9 mouse cellular contexts compared by ENCODE assay signal in the genomic region with DNA sequence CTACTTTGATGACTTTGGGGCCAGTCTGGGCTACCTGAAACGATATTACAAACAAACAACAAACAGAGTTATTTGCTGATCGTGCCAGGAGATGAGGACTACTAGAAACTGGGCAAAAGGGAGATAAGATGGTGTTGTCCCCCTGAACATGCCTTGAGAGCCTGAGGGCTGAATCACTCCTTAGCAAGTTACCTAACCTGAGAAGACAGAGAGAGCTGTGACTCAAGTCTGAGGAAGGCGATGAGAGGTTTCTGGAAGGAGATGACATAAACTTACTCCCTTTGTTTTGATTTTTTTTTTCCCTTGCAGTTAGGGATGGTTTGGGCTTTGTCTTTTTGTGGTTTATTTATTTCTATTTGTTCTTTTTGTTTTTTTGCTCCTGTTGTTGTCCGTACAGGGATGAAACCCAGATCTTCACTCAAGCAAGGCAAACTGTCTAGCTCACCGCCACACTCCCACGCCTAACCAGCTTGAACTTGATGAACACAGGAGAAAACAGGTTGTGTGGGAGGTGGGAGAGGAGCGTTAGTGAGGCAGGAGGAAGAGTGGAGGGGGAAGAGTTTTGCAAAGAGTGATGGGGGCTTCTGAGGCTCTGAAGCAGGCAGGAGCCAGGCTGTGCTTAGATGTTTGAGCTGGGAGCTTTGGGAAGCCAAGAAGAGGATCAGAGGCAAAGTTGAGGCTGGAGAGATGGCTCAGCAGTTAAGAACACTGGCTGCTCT. TPM values are rescaled to one million over a fixed set of nuclear protein-coding genes. Genes with fewer than 3 reads are reported as not detected.
DNase-seq lines count a peak whose midpoint lies in the region; ATAC-seq and TF ChIP-seq lines count a peak whose summit lies in the region.
"Had no signal": no experiment of that assay in that cellular context is flagged by ENCODE, and none has a peak within 500 bp of the region (broad histone marks: within the 10 kb centered on the region; RNA-seq: fewer than 3 reads in every experiment).

No protein-coding gene starts in this region.

- no peak for TF ChIP-seq CTCF in left cerebral cortex, adult 2 months (IDR thresholded peaks at IDR 0.05)

- no peak overlapping the region for H3K4me3 ChIP-seq in left cerebral cortex, adult 2 months

- no peak for DNase-seq in frontal cortex, postnatal 10 days (ENCODE audit: low spot score in 2 of 2)
- peak; percentile 26 to 45 for DNase-seq in left cerebral cortex, adult 2 months (ENCODE audit: extremely low spot score in 1 of 2, low spot score in 2 of 2)
- no peak for DNase-seq in left cerebral cortex, postnatal 4 days
- DNase-seq in 3T3-L1 (ENCODE audit: low read depth, low spot score): peak; percentile 80
- DNase-seq in left cerebral cortex, postnatal 14 days (ENCODE audit: low spot score in 2 of 2): peak; percentile 19 to 39
- DNase-seq in urinary bladder, postnatal 14 days (ENCODE audit: low spot score): no peak
- no peak for DNase-seq in urinary bladder, postnatal 25 days (ENCODE audit: low spot score)

- intact Hi-C loops in left cerebral cortex, adult 2 months (cut with DNase I): no loop called here
- intact Hi-C loops in left cerebral cortex, postnatal 4 days (cut with DNase I): no loop called here
- intact Hi-C loops in left cerebral cortex, postnatal 14 days (cut with DNase I): no loop called here

- H3K27ac ChIP-seq in left cerebral cortex, adult 2 months: peak overlapping the region; percentile 38
- H3K27ac ChIP-seq: macrophage had no signal

- peak; percentile 45; the same call in 1 of the 2 replicates for ATAC-seq in frontal cortex, adult (ENCODE audit: low TSS enrichment)

RNA-seq across cellular contexts. Expression of a gene that starts 0.7 kb away (rescaled TPM):
- 1 to 10 TPM; 4.3 to 4.4 TPM for total RNA-seq in left cerebral cortex, adult 2 months (2021)
- 1 to 10 TPM in 1 of 2 experiments, under 1 TPM in 1; 0.97 to 1.2 TPM for total RNA-seq in left cerebral cortex, postnatal 4 days (2021)
- 1 to 10 TPM; 2.2 to 2.9 TPM for total RNA-seq in left cerebral cortex, postnatal 14 days (2021)

RNA-seq across cellular contexts. Expression of a gene that starts 10.3 kb away (rescaled TPM):
- 10 to 100 TPM; 13.0 to 16.2 TPM for total RNA-seq in left cerebral cortex, adult 2 months (2021)
- 10 to 100 TPM; 15.4 to 16.0 TPM for total RNA-seq in left cerebral cortex, postnatal 4 days (2021)
- total RNA-seq in left cerebral cortex, postnatal 14 days (2021): 10 to 100 TPM; 12.1 to 13.3 TPM

RNA-seq across cellular contexts. Expression of a gene that starts 25.4 kb away (rescaled TPM):
- 1 to 10 TPM; 2.5 to 3.3 TPM for total RNA-seq in left cerebral cortex, adult 2 months (2021)
- 1 to 10 TPM; 4.3 to 4.8 TPM for total RNA-seq in left cerebral cortex, postnatal 4 days (2021)
- 1 to 10 TPM; 1.9 to 3.8 TPM for total RNA-seq in left cerebral cortex, postnatal 14 days (2021)

RNA-seq across cellular contexts. Expression of a gene that starts 38.4 kb away (rescaled TPM):
- total RNA-seq in left cerebral cortex, adult 2 months (2021): under 1 TPM; 0.86 to 0.94 TPM
- total RNA-seq in left cerebral cortex, postnatal 4 days (2021): under 1 TPM; 0.52 to 0.81 TPM
- under 1 TPM; 0.90 to 0.97 TPM for total RNA-seq in left cerebral cortex, postnatal 14 days (2021)

Comparison
In these comparisons a context has a peak if more than half of its experiments do, and no peak if none do; other contexts are left out.
1. DNase-seq: peak in left cerebral cortex, adult 2 months (2 of 2), 3T3-L1 (single experiment) and left cerebral cortex, postnatal 14 days (2 of 2); none in frontal cortex, postnatal 10 days (0 of 2), left cerebral cortex, postnatal 4 days (single experiment), urinary bladder, postnatal 14 days (single experiment) and urinary bladder, postnatal 25 days (single experiment).